31 mouse cellular contexts compared by ENCODE assay signal in the genomic region with DNA sequence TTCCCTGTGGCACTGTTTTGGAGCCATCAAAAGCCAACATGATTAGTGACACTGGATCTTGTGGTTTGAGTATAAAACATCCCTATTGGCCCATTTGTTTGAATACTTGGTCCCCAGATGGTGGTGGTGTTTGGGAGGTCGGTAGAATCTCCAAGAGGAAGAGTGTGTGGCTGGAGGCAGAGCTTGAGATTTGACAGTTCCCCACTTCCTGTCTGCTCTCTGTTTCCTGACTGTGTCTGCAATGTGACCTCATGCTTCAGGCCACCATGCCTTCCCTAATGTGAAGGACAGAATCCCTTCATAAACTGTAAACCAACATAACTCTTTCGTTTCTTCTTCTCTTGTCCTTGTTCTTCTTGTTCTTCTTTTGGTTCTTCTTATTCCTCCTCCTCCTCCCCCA. TPM values are rescaled to one million over a fixed set of nuclear protein-coding genes. Genes with fewer than 3 reads are reported as not detected.
A peak's percentile ranks its signal among the peaks of the same experiment; 100 is the strongest.
DNase-seq lines count a peak whose midpoint lies in the region; ATAC-seq lines count a peak whose summit lies in the region.
"Had no signal": no experiment of that assay in that cellular context is flagged by ENCODE, and none has a peak within 500 bp of the region (broad histone marks: within the 10 kb centered on the region; RNA-seq: fewer than 3 reads in every experiment).

No protein-coding gene starts in this region.

- no peak overlapping the region for H3K27ac ChIP-seq in midbrain, embryonic 11.5 days (ENCODE audit: low read depth, low read length)
- H3K27ac ChIP-seq in midbrain, embryonic 16.5 days (ENCODE audit: low read length), result no peak overlapping the region
- no peak overlapping the region for H3K27ac ChIP-seq in intestine, embryonic 15.5 days
- H3K27ac ChIP-seq: embryonic facial prominence, embryonic 12.5 days; embryonic facial prominence, embryonic 15.5 days; forebrain, embryonic 12.5 days; heart, embryonic 10.5 days; hindbrain, embryonic 12.5 days; hindbrain, embryonic 15.5 days had no signal

- ATAC-seq in midbrain, embryonic 11.5 days (ENCODE audit: low FRiP score), result no peak
- ATAC-seq in midbrain, embryonic 16.5 days, result no peak
- ATAC-seq in hematopoietic stem cell, adult 5-6 weeks (replicated peaks in 1 of 2; ENCODE audit: insufficient read depth in 1 of 2, low FRiP score in 2 of 2, low TSS enrichment in 1 of 2, low read depth in 1 of 2, poor library complexity in 2 of 2, severe bottlenecking in 2 of 2), result peak; percentile 54 to 63
- ATAC-seq in intestine, embryonic 15.5 days, result no peak
- ATAC-seq: CD4-positive, CD25-positive, alpha-beta regulatory T cell, adult 4 months; forebrain, embryonic 16.5 days; intestine, embryonic 16.5 days had no signal

- no peaks in the 10 kb centered on the region for H3K4me1 ChIP-seq in midbrain, embryonic 11.5 days (ENCODE audit: control insufficient read depth, insufficient read depth, low read length)
- H3K4me1 ChIP-seq in midbrain, embryonic 16.5 days (ENCODE audit: control insufficient read depth, insufficient read depth, low read length), result no peaks in the 10 kb centered on the region
- no peaks in the 10 kb centered on the region for H3K4me1 ChIP-seq in intestine, embryonic 15.5 days (replicated peaks)
- H3K4me1 ChIP-seq: embryonic facial prominence, embryonic 15.5 days; forebrain, embryonic 12.5 days; hindbrain, embryonic 15.5 days had no signal

- peak; percentile 51 for DNase-seq in midbrain, embryonic 11.5 days (ENCODE audit: low spot score, missing footprints)
- peak; percentile 13 for DNase-seq in thymus, postnatal 4 days
- no peak for DNase-seq in thymus, adult 18-20 months
- DNase-seq in cerebellum, postnatal 36 days, result no peak
- DNase-seq: adrenal gland, adult 8-10 months; adrenal gland, postnatal 25 days; cerebellum, adult 11-12 months; cerebellum, adult 8-10 months; cerebellum, postnatal 10 days; gastrocnemius, postnatal 10 days; gastrocnemius, postnatal 36 days; heart, adult 18-20 months; heart, postnatal 14 days; heart, postnatal 4 days had no signal

- H3K27me3 ChIP-seq in midbrain, embryonic 11.5 days (ENCODE audit: control insufficient read depth, insufficient read depth, low read length), result no peaks in the 10 kb centered on the region
- H3K27me3 ChIP-seq in midbrain, embryonic 16.5 days (ENCODE audit: control insufficient read depth, insufficient read depth, low read depth, low read length), result no peaks in the 10 kb centered on the region
- no peaks in the 10 kb centered on the region for H3K27me3 ChIP-seq in intestine, embryonic 15.5 days (replicated peaks)
- H3K27me3 ChIP-seq: embryonic facial prominence, embryonic 12.5 days; embryonic facial prominence, embryonic 15.5 days; forebrain, embryonic 12.5 days; hindbrain, embryonic 15.5 days had no signal

- no peak overlapping the region for H3K4me3 ChIP-seq in midbrain, embryonic 11.5 days (ENCODE audit: low read depth, low read length)
- no peak overlapping the region for H3K4me3 ChIP-seq in midbrain, embryonic 16.5 days (ENCODE audit: low read depth, low read length)
- H3K4me3 ChIP-seq in intestine, embryonic 15.5 days (replicated peaks), result no peak overlapping the region
- H3K4me3 ChIP-seq: embryonic facial prominence, embryonic 12.5 days; embryonic facial prominence, embryonic 15.5 days; forebrain, embryonic 12.5 days; heart, embryonic 10.5 days; heart, embryonic 13.5 days; hindbrain, embryonic 12.5 days; hindbrain, embryonic 15.5 days had no signal

- H3K9me3 ChIP-seq in midbrain, embryonic 11.5 days (ENCODE audit: control insufficient read depth, low read length), result no peaks in the 10 kb centered on the region
- H3K9me3 ChIP-seq in midbrain, embryonic 16.5 days (replicated peaks; ENCODE audit: control insufficient read depth, low read length, poor library complexity, severe bottlenecking), result no peaks in the 10 kb centered on the region
- H3K9me3 ChIP-seq in intestine, embryonic 15.5 days, result no peaks in the 10 kb centered on the region
- H3K9me3 ChIP-seq: embryonic facial prominence, embryonic 12.5 days; embryonic facial prominence, embryonic 15.5 days; forebrain, embryonic 12.5 days; heart, embryonic 13.5 days; hindbrain, embryonic 12.5 days; hindbrain, embryonic 15.5 days had no signal

- no peak overlapping the region for H3K9ac ChIP-seq in midbrain, embryonic 11.5 days (ENCODE audit: low read length)
- no peak overlapping the region for H3K9ac ChIP-seq in midbrain, embryonic 16.5 days (ENCODE audit: low read depth, low read length)
- H3K9ac ChIP-seq in intestine, embryonic 15.5 days, result no peak overlapping the region
- H3K9ac ChIP-seq: embryonic facial prominence, embryonic 12.5 days; embryonic facial prominence, embryonic 15.5 days; forebrain, embryonic 12.5 days; heart, embryonic 13.5 days; hindbrain, embryonic 12.5 days; hindbrain, embryonic 15.5 days had no signal

- H3K36me3 ChIP-seq in midbrain, embryonic 11.5 days (ENCODE audit: control insufficient read depth, insufficient read depth, low read length), result no peaks in the 10 kb centered on the region
- H3K36me3 ChIP-seq in midbrain, embryonic 16.5 days (ENCODE audit: control insufficient read depth, insufficient read depth, low read length), result no peaks in the 10 kb centered on the region
- H3K36me3 ChIP-seq in intestine, embryonic 15.5 days, result no peaks in the 10 kb centered on the region
- H3K36me3 ChIP-seq: embryonic facial prominence, embryonic 12.5 days; embryonic facial prominence, embryonic 15.5 days; forebrain, embryonic 12.5 days; heart, embryonic 10.5 days; heart, embryonic 13.5 days; hindbrain, embryonic 12.5 days; hindbrain, embryonic 15.5 days had no signal

- WGBS in midbrain, embryonic 11.5 days, result 70% methylated on average over 2 of the region's 2 CpGs
- WGBS in midbrain, embryonic 16.5 days, result 79% methylated on average over 2 of the region's 2 CpGs
- WGBS in intestine, embryonic 15.5 days, result 46% methylated on average over 2 of the region's 2 CpGs

- H3K4me2 ChIP-seq in midbrain, embryonic 11.5 days, result no peak overlapping the region
- no peak overlapping the region for H3K4me2 ChIP-seq in midbrain, embryonic 16.5 days (ENCODE audit: low read length)
- H3K4me2 ChIP-seq in intestine, embryonic 15.5 days (replicated peaks), result no peak overlapping the region
- H3K4me2 ChIP-seq: embryonic facial prominence, embryonic 12.5 days; embryonic facial prominence, embryonic 15.5 days; forebrain, embryonic 12.5 days; heart, embryonic 13.5 days; hindbrain, embryonic 12.5 days; hindbrain, embryonic 15.5 days had no signal

RNA-seq across cellular contexts. Expression of a gene that starts 24.7 kb away (rescaled TPM):
- not detected in 2 replicates for polyA plus RNA-seq in midbrain, embryonic 11.5 days (2014; fragmentation: Nextera tagmentation; extraction: Ambion mirVana)
- 0.26 and 0.57 TPM in 2 replicates for polyA plus RNA-seq in midbrain, embryonic 16.5 days (2015; fragmentation: Nextera tagmentation; extraction: Ambion mirVana)
- 1.1 TPM in 1 of 2 replicates, not detected in the other for total RNA-seq in hematopoietic stem cell, adult 5-6 weeks (2017)
- polyA plus RNA-seq in intestine, embryonic 15.5 days (2015; fragmentation: Nextera tagmentation; extraction: Ambion mirVana), result 0.15 and 0.21 TPM in 2 replicates
- total RNA-seq: adrenal gland, adult 8-10 months; adrenal gland, postnatal 25 days; gastrocnemius, adult 18-20 months; gastrocnemius, postnatal 10 days; gastrocnemius, postnatal 36 days; heart, adult 18-20 months; heart, postnatal 14 days; heart, postnatal 4 days; MEL had no signal
- polyA plus RNA-seq: C2C12; CD4-positive, CD25-positive, alpha-beta regulatory T cell, adult 4 months; forebrain, embryonic 16.5 days; heart, embryonic 10.5 days; heart, embryonic 13.5 days; heart, embryonic 16.5 days had no signal

Comparison
In these comparisons a context has a peak if more than half of its experiments do, and no peak if none do; other contexts are left out.
1. DNase-seq: peak in midbrain, embryonic 11.5 days (single experiment) and thymus, postnatal 4 days (single experiment); none in thymus, adult 18-20 months (0 of 2) and cerebellum, postnatal 36 days (0 of 2).
2. ATAC-seq: peak in hematopoietic stem cell, adult 5-6 weeks (2 of 2); none in midbrain, embryonic 11.5 days (single experiment), midbrain, embryonic 16.5 days (single experiment) and intestine, embryonic 15.5 days (single experiment).